Mouse (Mus musculus) lung, adult 2 months (tissue): ENCODE measurements around the gene Slc4a8. TPM values are rescaled to one million over a fixed set of nuclear protein-coding genes. Genes with fewer than 3 reads are reported as not detected.

ENCODE experiments used
- DNase-seq: peaks from one replicate; pipeline ENCODE4 v3.0.0; 2022
- H3K4me1 ChIP-seq: fragments of 200-500 bp; 2 replicates; pipeline ENCODE4 v1.6.1; 2011; ENCODE audit warnings: low read length; ENCODE audit not compliant: control insufficient read depth, insufficient read depth
- H3K4me3 ChIP-seq: fragments of 200-500 bp; replicated peaks from 2 replicates; pipeline ENCODE3; 2011; ENCODE audit warnings: low read depth, mild to moderate bottlenecking, control low read depth, low read length; ENCODE audit errors: extremely low read depth
- CTCF ChIP-seq: fragments of 200-500 bp; IDR thresholded peaks from 2 replicates; pipeline ENCODE4 v1.5.1; 2011; ENCODE audit warnings: mild to moderate bottlenecking, low read length, control low read depth; ENCODE audit not compliant: insufficient read depth
- POLR2A ChIP-seq: fragments of 200-500 bp; IDR thresholded peaks from 2 replicates; pipeline ENCODE4 v1.6.1; 2011; ENCODE audit warnings: low read depth, mild to moderate bottlenecking, control low read depth, low read length, borderline replicate concordance; ENCODE audit errors: extremely low read depth
- WGBS: fragments of 180-500 bp; shearing (Covaris S2); methylation state at CpG from one replicate; pipeline ENCODE4 v1.1.7; 2018; 5-methylcytosine and 5-hydroxymethylcytosine counted together
- polyA plus RNA-seq: library from polyadenylated mRNA; depleted of rRNA; stranded (reverse); fragments of >200 nt; gene quantifications from 2 replicates; pipeline ENCODE4 v1.2.3, GENCODE M21; 2012; rRNA removed

Gene Slc4a8
- polyA plus RNA-seq, 1 experiment, result 4.4 TPM

- H3K4me3 ChIP-seq, result no peak overlapping the region
- 4% methylated on average over 16 of the region's 16 CpGs for WGBS
- TF ChIP-seq POLR2A, result no peak
- no peak for TF ChIP-seq CTCF
- peaks cover 3% of the 10 kb centered on the region; the same call in 1 of the 2 replicates for H3K4me1 ChIP-seq
- peak; percentile 31 for DNase-seq
Observed at GRCm38 (mm10) chr15:100873155-100873554, 111.6 kb downstream of the Slc4a8 start.

Other genes with a start within 250 kb of the Slc4a8 start
- gene Tfcp2, start 209.7 kb upstream of the Slc4a8 start, polyA plus RNA-seq, result 7.7 and 8.2 TPM in 2 replicates
- 34.8 and 40.2 TPM in 2 replicates for gene Pou6f1, start 161.8 kb upstream of the Slc4a8 start, polyA plus RNA-seq
- gene Dazap2, start 146.4 kb upstream of the Slc4a8 start, polyA plus RNA-seq, result 846 and 1,111 TPM in 2 replicates
- 102 and 115 TPM in 2 replicates for gene Smagp, start 124.8 kb upstream of the Slc4a8 start, polyA plus RNA-seq
- gene Bin2, start 92.2 kb upstream of the Slc4a8 start, polyA plus RNA-seq, result 19.1 and 23.9 TPM in 2 replicates
- 4.7 and 17.3 TPM in 2 replicates for gene Cela1, start 73.8 kb upstream of the Slc4a8 start, polyA plus RNA-seq
- 3.8 and 4.0 TPM in 2 replicates for gene Galnt6, start 32.4 kb upstream of the Slc4a8 start, polyA plus RNA-seq
- 0.14 and 0.27 TPM in 2 replicates for gene Scn8a, start 108.1 kb downstream of the Slc4a8 start, polyA plus RNA-seq